Mouse (Mus musculus) intestine, postnatal 0 days (tissue): ENCODE results near the gene Mpv17. TPM values are rescaled to one million over a fixed set of nuclear protein-coding genes. Genes with fewer than 3 reads are reported as not detected.

Experiments
- ATAC-seq: fragments of 200-750 bp; cut with Nextera tagmentation; 2 replicates; pipeline ENCODE4 v1.8.0; 2017; ENCODE audit warnings: mild to moderate bottlenecking, moderate TSS enrichment, moderate library complexity
- H3K27ac ChIP-seq: fragments of 300-500 bp; sonication (generic); 2 replicates; pipeline ENCODE4 v1.5.1; 2014; ENCODE audit warnings: mild to moderate bottlenecking, low read depth, low read length, moderate library complexity
- H3K27me3 ChIP-seq: fragments of 300-500 bp; sonication (generic); replicated peaks from 2 replicates; pipeline ENCODE4 v1.6.1; 2014; ENCODE audit warnings: low read length, mixed read lengths; ENCODE audit not compliant: control insufficient read depth, insufficient read depth
- H3K36me3 ChIP-seq: fragments of 300-500 bp; sonication (generic); 2 replicates; pipeline ENCODE4 v1.6.1; 2014; ENCODE audit warnings: mild to moderate bottlenecking, moderate library complexity; ENCODE audit not compliant: control insufficient read depth, insufficient read depth
- H3K4me1 ChIP-seq: fragments of 300-500 bp; sonication (generic); replicated peaks from 2 replicates; pipeline ENCODE4 v1.6.1; 2014; ENCODE audit warnings: antibody characterized with exemption, low read length, mixed read lengths; ENCODE audit not compliant: control insufficient read depth, insufficient read depth
- H3K4me2 ChIP-seq: fragments of 300-500 bp; sonication (generic); replicated peaks from 2 replicates; pipeline ENCODE4 v1.6.1; 2014; ENCODE audit warnings: low read depth, mild to moderate bottlenecking, moderate library complexity
- H3K4me3 ChIP-seq: fragments of 300-500 bp; sonication (generic); 2 replicates; pipeline ENCODE4 v1.5.1; 2014; ENCODE audit warnings: low read depth, low read length
- H3K9ac ChIP-seq: fragments of 300-500 bp; sonication (generic); 2 replicates; pipeline ENCODE4 v1.6.1; 2014; ENCODE audit warnings: mild to moderate bottlenecking, low read depth, low read length
- H3K9me3 ChIP-seq: fragments of 300-500 bp; sonication (generic); 2 replicates; pipeline ENCODE4 v1.6.1; 2016; ENCODE audit warnings: mixed run types; ENCODE audit not compliant: control insufficient read depth
- CTCF ChIP-seq: sonication (generic); IDR thresholded peaks from 2 replicates; pipeline ENCODE4 v1.5.1; 2016; ENCODE audit warnings: low read depth, mild to moderate bottlenecking, control low read depth, antibody characterized with exemption, moderate library complexity
- WGBS: fragments of 180-500 bp; shearing (Covaris S2); extraction: QIAGEN DNeasy Blood & Tissue Kit; methylation state at CpG from one replicate; pipeline ENCODE4 v1.1.7; 2014; 5-methylcytosine and 5-hydroxymethylcytosine counted together
- polyA plus RNA-seq: library from polyadenylated mRNA; unstranded; fragments of >200 nt; fragmentation: Nextera tagmentation; extraction: Ambion mirVana; gene quantifications from 2 replicates; pipeline ENCODE4 v1.2.1, GENCODE M21; 2015

Mpv17 gene
- polyA plus RNA-seq, 1 experiment from 2014 or later, result 38.8 TPM

GRCm38 (mm10) chr5:31094799-31095691, 59.0 kb downstream of the Mpv17 start:
- Histone ChIP-seq H3K27ac (no peak overlapping the region), H3K4me3 (peak overlapping the region; percentile 47), H3K27me3 (peaks cover 68% of the 10 kb centered on the region), H3K36me3 (no peaks in the 10 kb centered on the region), H3K9me3 (no peaks in the 10 kb centered on the region), H3K4me2 (peak overlapping the region; percentile 79), H3K9ac (no peak overlapping the region), H3K4me1 (peaks cover 3% of the 10 kb centered on the region; the same call in 1 of the 2 replicates)
- TF ChIP-seq CTCF, result peak; percentile 29; the same call in 1 of the 2 replicates
- under 1% methylated on average over 59 of the region's 59 CpGs for WGBS
- ATAC-seq, result no peak; the same call in 1 of the 2 replicates

DNA sequence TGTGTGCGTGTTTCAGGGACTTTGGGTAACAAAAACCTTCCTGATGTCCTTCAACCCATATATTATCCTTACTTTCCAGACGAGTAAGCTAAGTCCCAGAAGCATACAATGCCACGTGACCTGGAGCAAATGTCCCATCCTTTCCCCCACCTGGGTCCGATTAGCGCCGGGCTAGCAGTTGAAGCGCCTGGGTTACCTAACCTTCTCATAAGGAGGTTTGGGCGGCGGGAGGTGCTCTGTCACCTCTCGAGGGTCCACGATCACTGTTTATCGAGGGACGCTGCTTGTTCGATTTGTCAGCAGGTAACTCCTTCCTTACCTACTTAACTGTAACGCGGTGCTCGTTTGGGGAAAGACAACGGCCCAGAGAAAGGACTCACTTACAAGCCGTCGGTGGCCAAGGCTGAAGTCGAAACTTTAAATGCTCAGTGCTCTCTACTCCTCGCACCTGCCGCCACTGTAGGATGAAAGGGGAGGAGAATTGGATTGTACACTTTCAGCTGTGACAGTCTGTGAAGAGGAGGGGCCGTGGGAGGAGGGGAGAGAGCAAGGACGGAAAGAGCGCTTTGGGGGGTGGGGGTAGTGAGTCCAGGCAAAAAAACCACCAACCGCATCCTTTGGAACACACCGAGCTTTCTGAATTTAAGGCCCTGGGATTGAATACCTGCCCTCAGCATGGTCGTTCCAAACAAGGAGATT, 59.8 kb downstream of the Mpv17 start:
- TF ChIP-seq CTCF, result no peak
- H3K27me3 ChIP-seq, result peaks cover 72% of the 10 kb centered on the region
- no peaks in the 10 kb centered on the region for H3K9me3 ChIP-seq
- no peak for ATAC-seq
- no peaks in the 10 kb centered on the region for H3K36me3 ChIP-seq
- peak overlapping the region; percentile 47 for H3K4me3 ChIP-seq
- H3K9ac ChIP-seq, result no peak overlapping the region
- H3K27ac ChIP-seq, result no peak overlapping the region
- H3K4me2 ChIP-seq, result peak overlapping the region; percentile 79
- WGBS, result 2% methylated on average over 29 of the region's 29 CpGs
- H3K4me1 ChIP-seq, result peaks cover 3% of the 10 kb centered on the region; the same call in 1 of the 2 replicates

DNA sequence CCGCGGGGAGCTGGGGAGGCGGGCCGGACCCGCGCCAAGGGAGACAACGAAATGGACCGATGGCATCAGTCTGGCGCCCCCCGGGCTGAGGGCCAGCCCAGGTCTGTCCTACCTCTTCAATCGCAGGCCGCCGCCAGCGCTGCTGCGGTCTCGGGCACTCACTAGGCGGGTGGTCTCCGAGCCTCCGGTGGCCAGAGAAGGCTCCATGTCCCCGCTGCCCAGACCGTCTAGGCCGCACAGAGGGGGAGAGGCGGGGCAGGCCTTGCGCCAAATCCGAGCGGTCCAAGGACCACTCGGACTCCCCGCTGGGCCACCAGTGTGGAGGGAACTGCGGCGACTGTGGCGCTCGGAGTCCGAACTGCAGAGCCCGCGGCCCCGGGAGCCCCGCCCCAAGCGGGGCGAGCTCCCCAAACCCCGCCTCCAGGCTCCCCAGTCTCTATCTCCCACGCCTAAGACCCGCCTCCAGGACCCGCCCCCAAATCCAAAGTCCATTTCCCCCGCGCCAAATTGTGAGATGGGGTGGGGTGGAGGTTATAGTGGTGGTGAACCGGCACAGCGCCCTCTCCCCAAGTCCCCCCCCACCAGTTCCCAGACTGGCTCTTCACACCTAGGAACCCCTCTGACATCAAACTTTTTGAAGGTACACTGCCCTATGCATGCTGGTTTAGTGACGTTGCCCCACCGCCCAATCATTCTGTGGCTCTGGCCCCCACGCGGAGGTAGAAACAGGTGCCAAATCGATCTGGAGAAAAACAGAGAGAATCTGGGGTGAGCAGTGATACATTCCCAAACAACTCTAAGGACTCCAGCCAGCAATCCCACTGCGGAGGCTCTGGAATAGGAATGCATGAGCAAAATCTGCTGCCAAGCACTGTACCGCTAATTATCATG, 60.7 kb downstream of the Mpv17 start:
- no peak overlapping the region for H3K27ac ChIP-seq
- H3K36me3 ChIP-seq, result no peaks in the 10 kb centered on the region
- H3K4me2 ChIP-seq, result peak overlapping the region; percentile 79
- TF ChIP-seq CTCF, result no peak
- peak; percentile 39 for ATAC-seq
- no peaks in the 10 kb centered on the region for H3K9me3 ChIP-seq
- H3K4me3 ChIP-seq, result peak overlapping the region; percentile 47
- WGBS, result under 1% methylated on average over 37 of the region's 54 CpGs
- H3K4me1 ChIP-seq, result peaks cover 3% of the 10 kb centered on the region; the same call in 1 of the 2 replicates
- peaks cover 74% of the 10 kb centered on the region for H3K27me3 ChIP-seq
- H3K9ac ChIP-seq, result peak overlapping the region; percentile 17; the same call in 1 of the 2 replicates

GRCm38 (mm10) chr5:31092231-31092975, 61.6 kb downstream of the Mpv17 start:
- WGBS, result 4% methylated on average over 35 of the region's 53 CpGs
- Histone ChIP-seq H3K27ac (no peak overlapping the region), H3K4me3 (peak overlapping the region; percentile 47), H3K27me3 (peaks cover 73% of the 10 kb centered on the region), H3K4me1 (peaks cover 3% of the 10 kb centered on the region; the same call in 1 of the 2 replicates), H3K4me2 (peak overlapping the region; percentile 79), H3K9ac (no peak overlapping the region), H3K36me3 (no peaks in the 10 kb centered on the region), H3K9me3 (no peaks in the 10 kb centered on the region)
- no peak for ATAC-seq
- no peak for TF ChIP-seq CTCF

Other genes with a start within 250 kb of the Mpv17 start
- 458 and 495 TPM in 2 replicates for gene Ost4, start 246.5 kb downstream of the Mpv17 start, polyA plus RNA-seq
- gene Emilin1, start 240.8 kb downstream of the Mpv17 start, polyA plus RNA-seq, result 63.2 and 63.7 TPM in 2 replicates
- gene Khk, start 232.8 kb downstream of the Mpv17 start, polyA plus RNA-seq, result 89.6 and 97.9 TPM in 2 replicates
- 535 and 618 TPM in 2 replicates for gene Cgref1, start 208.7 kb downstream of the Mpv17 start, polyA plus RNA-seq
- gene Preb, start 193.9 kb downstream of the Mpv17 start, polyA plus RNA-seq, result 150 and 161 TPM in 2 replicates
- 1.8 and 2.3 TPM in 2 replicates for gene Tcf23, start 185.6 kb downstream of the Mpv17 start, polyA plus RNA-seq
- gene Atraid, start 105.9 kb downstream of the Mpv17 start, polyA plus RNA-seq, result 227 and 250 TPM in 2 replicates
- 18.0 and 20.0 TPM in 2 replicates for gene Slc5a6, start 105.3 kb downstream of the Mpv17 start, polyA plus RNA-seq
- gene Cad, start 99.5 kb downstream of the Mpv17 start, polyA plus RNA-seq, result 3.2 and 3.7 TPM in 2 replicates
- gene Dnajc5g, start 48.0 kb downstream of the Mpv17 start, polyA plus RNA-seq, result not detected in 2 replicates
- gene Slc30a3, start 46.0 kb downstream of the Mpv17 start, polyA plus RNA-seq, result 0.10 TPM in 1 of 2 replicates, not detected in the other
- not detected in 2 replicates for gene Trim54, start 37.5 kb downstream of the Mpv17 start, polyA plus RNA-seq
- not detected in 2 replicates for gene Ucn, start 15.4 kb downstream of the Mpv17 start, polyA plus RNA-seq
- 0.53 and 1.0 TPM in 2 replicates for gene Gm29609, start 25.7 kb upstream of the Mpv17 start, polyA plus RNA-seq
- 23.1 and 26.2 TPM in 2 replicates for gene Gtf3c2, start 25.9 kb upstream of the Mpv17 start, polyA plus RNA-seq
- 122 and 130 TPM in 2 replicates for gene Snx17, start 39.0 kb upstream of the Mpv17 start, polyA plus RNA-seq
- 43.7 and 45.1 TPM in 2 replicates for gene Eif2b4, start 39.2 kb upstream of the Mpv17 start, polyA plus RNA-seq
- 6.8 and 7.3 TPM in 2 replicates for gene Zfp513, start 48.1 kb upstream of the Mpv17 start, polyA plus RNA-seq
- gene Ppm1g, start 66.4 kb upstream of the Mpv17 start, polyA plus RNA-seq, result 54.8 and 55.4 TPM in 2 replicates
- 96.4 and 99.6 TPM in 2 replicates for gene Nrbp1, start 86.6 kb upstream of the Mpv17 start, polyA plus RNA-seq
- gene Gm9970, start 87.0 kb upstream of the Mpv17 start, polyA plus RNA-seq, result 0.51 and 0.70 TPM in 2 replicates
- 105 and 108 TPM in 2 replicates for gene Krtcap3, start 97.4 kb upstream of the Mpv17 start, polyA plus RNA-seq
- 28.3 and 30.4 TPM in 2 replicates for gene Ift172, start 136.9 kb upstream of the Mpv17 start, polyA plus RNA-seq
- gene Fndc4, start 141.8 kb upstream of the Mpv17 start, polyA plus RNA-seq, result 6.2 and 7.2 TPM in 2 replicates
- 0.10 TPM in 1 of 2 replicates, not detected in the other for gene Gckr, start 143.2 kb upstream of the Mpv17 start, polyA plus RNA-seq